Comparison of ENCODE assay signal across 10 mouse cellular contexts in the genomic region with DNA sequence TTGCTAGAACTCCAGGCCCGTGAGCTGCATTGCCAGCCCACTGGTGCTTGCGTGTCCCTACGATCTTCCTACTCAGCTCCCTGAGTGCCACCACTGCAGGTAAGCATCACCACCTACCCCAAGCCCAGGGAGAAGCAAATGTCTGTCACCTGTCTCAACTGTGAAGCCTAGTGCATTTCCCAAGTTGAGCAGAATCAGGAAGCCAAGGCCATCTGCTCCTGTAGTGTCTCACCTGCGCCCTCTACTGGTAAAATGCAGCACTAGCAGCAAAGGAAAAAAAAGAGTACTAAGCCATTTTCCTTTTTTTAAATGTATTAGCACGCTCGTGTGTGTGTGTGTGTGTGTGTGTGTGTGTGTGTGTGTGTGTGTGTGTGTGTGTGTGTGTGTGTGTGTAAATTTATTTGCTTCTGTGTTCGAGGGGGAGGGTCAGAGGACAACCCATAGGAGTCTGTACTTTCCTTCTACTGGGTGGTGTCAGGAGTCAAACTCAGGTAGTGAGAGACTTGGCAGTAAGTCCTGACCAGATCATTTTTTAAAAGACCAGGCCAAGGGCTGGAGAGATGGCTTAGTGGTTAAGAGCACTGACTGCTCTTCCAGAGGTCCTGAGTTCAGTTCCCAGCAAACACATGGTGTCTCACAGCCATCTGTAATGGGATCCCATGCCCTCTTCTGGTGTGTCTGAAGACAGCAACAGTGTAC. TPM values are rescaled to one million over a fixed set of nuclear protein-coding genes. Genes with fewer than 3 reads are reported as not detected.
DNase-seq lines count a peak whose midpoint lies in the region; ATAC-seq and TF ChIP-seq lines count a peak whose summit lies in the region.
"Had no signal": no experiment of that assay in that cellular context is flagged by ENCODE, and none has a peak within 500 bp of the region (broad histone marks: within the 10 kb centered on the region; RNA-seq: fewer than 3 reads in every experiment).

No protein-coding gene starts in this region.

- peaks cover 28% of the 10 kb centered on the region for H3K9me3 ChIP-seq in E14TG2a.4 (ENCODE audit: low read length)
- no peaks in the 10 kb centered on the region for H3K9me3 ChIP-seq in forebrain, embryonic 15.5 days

- DNase-seq in adrenal gland, adult (ENCODE audit: inconsistent age in 2 of 2, low spot score in 1 of 2): peak; percentile 53 to 82
- DNase-seq in adrenal gland, postnatal 4 days (ENCODE audit: low spot score in 2 of 2): no peak
- DNase-seq in c-Kit-positive CD71-positive TER-119-negative erythroid progenitor cells, embryonic 14.5 days (ENCODE audit: low read depth): peak; percentile 65
- peak; percentile 61 to 71 for DNase-seq in kidney, postnatal 25 days
- peak; percentile 25 to 60 for DNase-seq in lung, adult 18-20 months
- peak; percentile 27 for DNase-seq in right cerebral cortex, postnatal 4 days

- no peak overlapping the region for H3K4me2 ChIP-seq in forebrain, embryonic 15.5 days (replicated peaks)

- TF ChIP-seq CTCF in E14TG2a.4 (conservative IDR thresholded peaks at IDR 0.05; ENCODE audit: low read length): peak; percentile 96

- no peaks in the 10 kb centered on the region for H3K4me1 ChIP-seq in E14TG2a.4 (replicated peaks; ENCODE audit: low read depth, low read length)
- no peaks in the 10 kb centered on the region for H3K4me1 ChIP-seq in forebrain, embryonic 15.5 days

- ATAC-seq in forebrain, embryonic 15.5 days (replicated peaks): peak; percentile 48; the same call in 1 of the 2 replicates

- no peaks in the 10 kb centered on the region for H3K36me3 ChIP-seq in E14TG2a.4 (ENCODE audit: insufficient read depth, low read length)
- no peaks in the 10 kb centered on the region for H3K36me3 ChIP-seq in forebrain, embryonic 15.5 days

- no peaks in the 10 kb centered on the region for H3K27me3 ChIP-seq in E14TG2a.4 (ENCODE audit: insufficient read depth, low read length)
- no peaks in the 10 kb centered on the region for H3K27me3 ChIP-seq in forebrain, embryonic 15.5 days

- WGBS in forebrain, embryonic 15.5 days: 53% methylated on average over 7 of the region's 7 CpGs

- H3K9ac ChIP-seq in forebrain, embryonic 15.5 days (replicated peaks): no peak overlapping the region

- no peak overlapping the region for H3K27ac ChIP-seq in forebrain, embryonic 15.5 days (replicated peaks)

- no peak overlapping the region for H3K4me3 ChIP-seq in E14TG2a.4 (replicated peaks; ENCODE audit: low read length)
- H3K4me3 ChIP-seq in forebrain, embryonic 15.5 days: no peak overlapping the region

RNA-seq across cellular contexts. Expression of gene Gmnn, which starts 14.6 kb away (rescaled TPM):
- total RNA-seq in adrenal gland, postnatal 4 days (2021): 10 to 100 TPM; 29.1 to 31.7 TPM
- polyA plus RNA-seq in forebrain, embryonic 15.5 days (2015; fragmentation: Nextera tagmentation; extraction: Ambion mirVana): 41.1 and 50.3 TPM in 2 replicates

RNA-seq across cellular contexts. Expression of gene BC005537, which starts 25.2 kb away (rescaled TPM):
- total RNA-seq in adrenal gland, postnatal 4 days (2021): 100 to 1,000 TPM; 169 to 181 TPM
- polyA plus RNA-seq in forebrain, embryonic 15.5 days (2015; fragmentation: Nextera tagmentation; extraction: Ambion mirVana): 29.0 and 30.8 TPM in 2 replicates

RNA-seq across cellular contexts. Expression of gene Armh2, which starts 35.3 kb away (rescaled TPM):
- total RNA-seq in adrenal gland, postnatal 4 days (2021): not detected
- not detected in 2 replicates for polyA plus RNA-seq in forebrain, embryonic 15.5 days (2015; fragmentation: Nextera tagmentation; extraction: Ambion mirVana)
- total RNA-seq: left cerebral cortex, adult 8-10 months had no signal
- polyA plus RNA-seq: C2C12 had no signal

RNA-seq across cellular contexts. Expression of gene Acot13, which starts 55.0 kb away (rescaled TPM):
- total RNA-seq in adrenal gland, postnatal 4 days (2021): 10 to 100 TPM; 49.6 to 58.0 TPM
- polyA plus RNA-seq in forebrain, embryonic 15.5 days (2015; fragmentation: Nextera tagmentation; extraction: Ambion mirVana): 58.8 and 60.0 TPM in 2 replicates

RNA-seq across cellular contexts. Expression of gene Tdp2, which starts 55.2 kb away (rescaled TPM):
- 10 to 100 TPM; 39.4 to 40.7 TPM for total RNA-seq in adrenal gland, postnatal 4 days (2021)
- polyA plus RNA-seq in forebrain, embryonic 15.5 days (2015; fragmentation: Nextera tagmentation; extraction: Ambion mirVana): 46.5 and 48.9 TPM in 2 replicates

Comparison
In these comparisons a context has a peak if more than half of its experiments do, and no peak if none do; other contexts are left out.
1. DNase-seq: peak in adrenal gland, adult (2 of 2), c-Kit-positive CD71-positive TER-119-negative erythroid progenitor cells, embryonic 14.5 days (single experiment), kidney, postnatal 25 days (2 of 2), lung, adult 18-20 months (2 of 2) and right cerebral cortex, postnatal 4 days (single experiment); none in adrenal gland, postnatal 4 days (0 of 2).